Mouse (Mus musculus) G1E-ER4 (cell line): ENCODE results near the gene Guca2b. TPM values are rescaled to one million over a fixed set of nuclear protein-coding genes. Genes with fewer than 3 reads are reported as not detected.

Experiments
- GATA1 ChIP-seq: IDR thresholded peaks from one replicate; pipeline ENCODE4 v1.8.0; 2012; ENCODE audit warnings: low read length, inconsistent platforms
- polyA plus RNA-seq: library from polyadenylated mRNA; stranded (reverse); fragments of >175 nt; gene quantifications from 2 replicates; pipeline ENCODE4 v1.2.3, GENCODE M21; 2012

The Guca2b gene
- polyA plus RNA-seq, 1 experiment: not detected

DNA sequence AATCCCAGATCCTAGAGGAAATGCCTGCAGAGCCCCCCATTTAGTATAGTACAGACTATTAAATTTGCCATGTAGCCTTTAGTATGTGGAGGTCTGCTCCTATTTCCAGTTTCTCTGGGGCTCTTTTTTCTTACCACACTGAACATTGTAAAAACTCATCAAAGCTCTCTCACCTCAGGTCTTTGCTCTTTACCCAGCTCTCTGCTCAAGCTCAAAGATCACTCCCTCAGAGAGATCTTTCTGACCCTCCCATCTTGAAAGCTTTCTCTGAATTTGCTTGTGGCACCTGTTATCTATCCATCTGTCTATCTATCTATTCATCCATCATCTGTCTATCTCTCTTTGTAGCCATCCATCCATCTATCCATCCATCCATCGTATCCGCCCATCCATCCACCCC lies 6.4 kb upstream of the Guca2b start:
- no peak for TF ChIP-seq GATA1

DNA sequence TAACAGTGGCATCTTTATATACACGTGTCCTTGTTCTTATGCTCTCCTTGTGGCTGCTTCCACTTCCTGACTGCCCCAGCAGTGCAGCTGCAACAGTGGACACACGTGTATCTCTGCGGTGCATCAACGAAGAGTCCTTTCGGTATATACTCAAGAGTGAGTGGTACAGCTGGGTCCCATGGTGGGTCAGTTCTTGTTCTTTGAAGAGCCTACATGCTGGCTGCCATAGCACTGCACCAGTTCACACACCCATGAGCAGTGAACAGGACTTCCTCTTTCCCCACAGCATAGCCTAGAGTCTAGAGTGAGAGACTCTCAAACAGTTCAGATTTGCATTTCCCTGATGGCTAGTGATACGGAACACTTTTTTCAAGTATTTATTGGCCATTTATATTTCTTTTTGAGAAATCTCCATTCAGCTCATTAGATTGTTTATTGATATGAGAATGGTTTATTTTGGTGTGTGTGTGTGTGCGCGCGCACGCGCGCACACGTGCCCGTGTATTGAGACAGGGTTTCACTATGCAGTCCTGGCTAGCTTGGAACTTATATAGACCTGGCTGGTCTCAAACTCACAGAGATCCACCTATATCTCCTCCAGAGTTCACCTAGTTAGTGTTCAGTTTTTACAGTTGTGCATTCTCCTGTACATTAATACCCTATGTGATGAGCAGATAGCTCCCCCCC lies 4.8 kb upstream of the Guca2b start:
- TF ChIP-seq GATA1: no peak

DNA sequence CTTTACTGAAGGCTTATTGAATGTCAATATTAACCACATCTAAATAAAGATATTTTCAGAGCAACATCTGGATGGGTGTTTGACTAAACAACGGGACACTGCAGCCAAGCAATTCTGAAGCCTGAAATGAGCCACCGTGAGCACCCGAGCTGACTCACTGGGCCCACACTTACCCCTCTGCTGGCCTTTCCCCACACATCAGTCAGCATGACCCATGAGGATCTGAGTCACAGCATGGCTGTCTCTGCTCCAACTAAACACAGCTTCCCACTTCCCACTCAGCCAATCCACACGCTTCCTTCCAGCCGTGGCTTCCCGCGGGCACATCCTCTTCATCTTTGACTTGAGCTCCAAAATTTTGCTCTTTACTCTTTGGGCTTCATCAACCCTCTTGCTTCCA lies 4.2 kb upstream of the Guca2b start:
- TF ChIP-seq GATA1: no peak

DNA sequence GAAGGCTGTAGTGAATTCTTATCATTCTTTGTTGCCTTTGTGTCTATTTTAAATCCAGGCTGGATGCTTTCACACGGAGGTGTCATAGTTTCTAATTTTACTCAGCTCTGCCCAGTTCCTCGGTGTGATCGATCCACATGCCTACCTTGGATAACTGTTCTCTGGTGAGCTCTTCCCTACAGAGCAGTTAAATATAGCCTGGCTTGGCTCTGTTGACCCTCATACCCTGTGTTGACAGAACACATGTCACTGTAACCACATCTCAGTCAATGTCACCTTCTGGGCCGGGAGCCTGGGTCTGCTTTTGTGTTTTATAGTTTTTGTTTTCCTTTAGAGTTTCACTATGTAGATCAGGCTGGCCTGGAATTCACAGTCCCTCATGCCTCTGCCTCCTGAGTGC lies 3.4 kb upstream of the Guca2b start:
- TF ChIP-seq GATA1: no peak

DNA sequence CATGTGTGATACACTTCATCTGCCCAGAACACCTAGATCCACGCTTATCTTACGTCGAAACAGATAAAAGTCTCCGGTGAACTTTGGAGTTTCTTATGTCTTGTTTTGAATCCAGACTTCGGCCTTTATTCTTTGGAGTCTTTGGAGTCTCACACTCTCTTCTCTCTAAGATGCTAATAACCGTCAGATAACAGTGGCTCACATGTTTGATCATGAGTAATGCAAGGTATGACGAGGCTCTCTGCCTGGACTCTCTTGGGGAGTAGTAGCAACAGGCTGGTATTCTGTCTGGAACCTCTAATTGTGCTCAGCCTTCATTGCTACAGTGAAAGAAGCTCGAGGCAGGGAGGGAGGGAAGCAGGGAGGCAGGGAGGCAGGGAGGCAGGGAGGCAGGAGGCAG lies 1.3 kb upstream of the Guca2b start:
- no peak for TF ChIP-seq GATA1

DNA sequence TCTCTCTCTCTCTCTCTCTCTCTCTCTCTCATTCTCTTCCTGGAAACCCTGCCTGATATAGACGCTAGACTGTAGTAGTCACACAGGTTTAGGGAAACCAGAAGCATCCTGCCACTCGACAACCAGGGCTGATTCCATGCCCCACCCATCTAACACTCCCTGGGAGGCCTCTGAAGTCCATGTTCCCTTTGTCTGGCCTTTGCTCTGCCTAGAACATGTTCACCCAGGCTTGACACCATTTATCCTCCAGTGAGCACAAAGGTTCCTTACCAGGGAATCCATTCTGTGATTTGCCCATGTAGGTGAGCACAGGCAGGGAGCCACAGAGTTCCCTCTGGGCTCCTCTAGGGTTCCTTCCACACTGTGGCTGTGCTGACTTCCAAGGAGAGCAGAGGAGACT lies 508 bp downstream of the Guca2b start:
- no peak for TF ChIP-seq GATA1

DNA sequence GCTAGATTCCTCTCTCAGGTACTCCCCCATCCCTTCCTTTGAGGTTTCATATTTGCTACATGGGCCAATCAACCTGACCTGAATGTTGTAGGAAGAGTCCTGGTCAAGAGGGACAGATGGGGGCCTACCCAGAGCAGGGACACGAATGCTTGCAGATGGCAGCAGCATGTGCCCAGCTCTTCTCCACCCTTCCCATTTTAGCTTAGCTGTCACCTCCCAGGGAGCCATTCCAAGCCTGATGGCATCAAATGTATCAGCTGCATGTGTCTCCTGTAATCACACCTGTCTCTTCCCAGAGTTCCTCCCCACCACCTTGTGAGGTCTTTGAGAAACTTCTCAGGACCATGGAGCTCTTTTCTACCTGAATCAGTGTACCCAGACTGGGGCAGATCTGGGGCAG lies 1.7 kb downstream of the Guca2b start:
- no peak for TF ChIP-seq GATA1

DNA sequence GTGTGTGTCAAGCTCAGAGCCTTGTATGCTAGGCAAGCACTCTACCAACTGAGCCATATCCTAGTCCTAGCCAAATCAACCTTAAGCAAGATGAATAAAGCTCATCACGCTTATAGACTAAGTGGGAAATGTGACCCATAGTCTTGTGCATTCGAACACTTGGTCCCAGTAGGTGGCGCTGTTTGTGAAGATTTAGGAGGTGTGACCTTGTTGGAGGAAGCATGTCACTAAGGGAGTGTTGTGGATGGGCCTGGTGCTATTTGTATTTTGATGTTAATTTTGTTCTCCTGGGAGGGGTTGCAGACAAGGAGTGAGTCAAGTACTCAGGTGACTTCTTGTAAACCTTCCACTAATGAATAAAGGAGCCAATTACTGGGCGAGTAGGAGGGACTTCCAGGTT lies 16.1 kb downstream of the Guca2b start:
- TF ChIP-seq GATA1: no peak

DNA sequence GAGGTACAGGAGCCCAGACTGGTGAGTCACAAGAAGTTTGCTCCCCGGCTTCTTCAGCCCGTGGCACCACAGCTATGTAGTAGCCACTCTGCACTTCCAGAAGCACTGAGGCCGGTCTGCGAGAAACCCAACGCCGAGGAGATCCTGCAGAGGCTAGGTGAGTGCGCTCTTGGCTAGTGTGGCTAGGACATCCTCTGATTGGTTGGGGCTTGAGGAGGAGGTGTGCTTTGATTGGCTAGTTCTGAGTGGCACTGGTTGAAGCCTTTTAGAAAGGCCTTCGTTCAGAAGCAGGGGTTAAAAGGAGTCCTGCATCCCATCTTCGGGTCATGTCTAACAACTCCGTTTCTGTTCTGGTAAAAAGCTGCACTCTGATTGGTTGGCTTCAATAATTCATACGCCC lies 20.1 kb downstream of the Guca2b start:
- no peak for TF ChIP-seq GATA1

DNA sequence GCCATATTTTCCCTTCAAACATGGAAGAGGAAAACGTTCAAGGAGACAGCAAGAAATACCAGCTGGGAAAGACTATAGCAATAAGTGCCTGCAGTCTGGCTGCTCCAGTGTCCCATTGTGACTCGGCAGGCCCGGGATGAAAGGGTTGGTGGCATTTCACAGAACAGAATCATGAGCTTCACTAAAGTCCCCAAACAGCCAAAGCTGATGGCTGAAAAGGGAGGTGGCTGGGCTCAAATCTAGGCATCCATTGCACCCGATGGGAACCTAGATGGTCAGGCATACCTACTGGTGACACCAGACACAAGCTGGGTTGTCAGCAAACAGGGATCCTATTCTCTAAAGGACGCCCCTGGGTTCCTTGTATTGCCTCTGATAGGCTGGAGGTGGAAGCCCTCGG lies 20.8 kb downstream of the Guca2b start:
- TF ChIP-seq GATA1: no peak

DNA sequence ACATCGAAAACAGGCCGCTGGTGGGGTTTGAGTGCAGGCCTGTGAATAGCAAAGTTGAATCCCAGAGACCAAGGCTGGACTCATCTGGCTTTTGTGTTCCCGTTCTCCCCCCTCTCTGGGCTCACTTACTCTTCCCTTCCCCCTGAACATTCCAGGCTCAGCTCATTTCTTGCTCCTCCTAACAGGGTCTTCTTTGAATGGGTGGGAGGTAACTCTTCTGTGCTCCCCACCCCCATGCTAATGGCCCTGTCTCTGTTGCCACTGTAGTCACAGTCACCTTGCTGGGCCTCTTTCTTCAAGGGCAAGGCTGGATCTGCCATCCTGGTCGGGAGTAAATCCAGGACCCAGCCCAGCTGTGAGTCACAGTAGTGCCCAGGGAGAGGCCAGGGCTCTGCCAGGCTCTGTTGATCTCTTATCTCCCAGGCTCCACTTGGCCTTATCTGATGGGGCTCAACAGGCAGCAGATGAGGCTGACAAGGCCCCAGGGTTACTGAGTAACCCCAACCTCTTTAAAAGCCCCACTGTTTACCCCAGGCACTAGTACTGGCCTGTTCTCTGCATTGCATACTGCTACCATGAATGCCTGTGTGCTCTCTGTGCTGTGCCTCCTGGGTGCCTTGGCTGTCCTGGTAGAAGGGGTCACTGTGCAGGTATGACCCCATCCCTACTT lies 21.4 kb downstream of the Guca2b start, which contains the start of gene Guca2a:
Gene Guca2a, plus strand, starts transcription at position 529 of the 670 bp plus-strand sequence.
- TF ChIP-seq GATA1: no peak

DNA sequence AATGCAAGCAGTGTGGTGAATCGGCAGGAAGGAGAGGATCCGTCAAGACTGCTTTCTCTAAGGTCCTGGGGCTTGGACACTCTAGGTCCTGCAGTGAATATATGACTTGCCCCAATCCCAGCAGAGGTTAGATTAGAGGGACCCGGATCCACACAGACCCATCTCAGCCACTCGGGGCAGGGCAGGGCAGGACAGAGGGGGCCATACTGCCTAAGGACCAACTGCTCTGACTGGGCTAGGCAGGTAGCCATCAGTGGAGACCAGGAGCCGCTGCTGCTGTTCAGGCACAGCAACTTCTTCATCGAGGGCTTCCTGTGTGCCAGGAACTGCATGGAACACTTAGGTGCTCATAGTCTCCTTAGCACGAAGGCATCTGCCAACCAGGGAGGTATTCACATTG lies 22.0 kb downstream of the Guca2b start:
- no peak for TF ChIP-seq GATA1

DNA sequence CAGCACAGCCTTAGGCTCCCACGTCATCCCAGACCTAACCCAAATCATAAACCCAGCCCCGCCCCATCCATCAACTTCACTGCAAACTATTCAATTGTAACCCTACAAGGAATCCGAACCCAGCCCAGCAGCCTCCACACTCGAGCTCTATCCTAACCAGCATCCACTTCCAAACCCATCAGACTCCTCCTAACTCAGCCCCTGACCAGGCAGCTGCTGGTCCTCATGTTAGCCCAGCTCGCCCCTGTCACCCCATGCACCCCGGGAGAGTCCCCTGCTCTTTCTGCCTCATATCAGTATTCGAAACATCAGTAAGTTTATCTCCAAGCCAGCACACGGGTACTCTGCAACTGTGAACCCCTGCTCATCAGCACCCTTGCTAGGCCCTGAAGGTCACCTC lies 23.1 kb downstream of the Guca2b start:
- TF ChIP-seq GATA1: no peak

DNA sequence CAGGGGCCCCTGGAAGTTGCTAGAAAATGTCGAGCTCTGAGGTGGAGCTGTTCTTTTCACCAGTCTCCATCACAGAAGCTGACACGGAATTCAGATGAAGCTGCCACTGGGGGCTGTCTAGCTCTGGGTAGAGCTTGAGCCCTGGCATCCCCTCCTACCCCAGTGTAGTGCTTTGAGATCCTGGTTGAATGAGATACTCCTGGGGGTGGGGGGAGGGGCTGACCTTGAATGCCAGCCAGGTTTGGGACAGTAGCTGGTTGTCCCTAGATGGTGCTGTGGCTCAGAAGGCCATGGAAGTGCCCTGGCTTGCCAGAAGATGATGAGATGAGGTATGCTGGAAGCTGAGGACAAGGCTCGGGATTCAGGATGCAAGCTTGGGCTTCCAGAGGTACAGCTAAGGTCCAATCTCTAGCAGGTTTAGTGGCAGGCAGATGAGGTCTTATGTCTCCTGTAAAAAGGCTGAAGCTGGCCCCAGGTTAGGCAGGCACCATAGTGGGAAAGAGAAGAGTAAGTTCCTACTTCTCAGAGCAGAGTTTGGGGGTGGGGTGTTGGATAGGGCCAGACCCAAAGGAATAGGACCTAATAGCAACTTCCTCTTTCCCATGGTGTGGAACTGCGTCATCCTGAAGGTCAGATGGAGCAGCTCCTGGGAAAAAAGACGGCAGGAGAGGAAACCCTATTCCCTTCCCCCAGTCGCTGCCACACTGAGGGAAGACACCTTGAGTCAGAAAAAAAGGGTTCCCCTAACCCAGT lies 23.7 kb downstream of the Guca2b start:
- no peak for TF ChIP-seq GATA1

DNA sequence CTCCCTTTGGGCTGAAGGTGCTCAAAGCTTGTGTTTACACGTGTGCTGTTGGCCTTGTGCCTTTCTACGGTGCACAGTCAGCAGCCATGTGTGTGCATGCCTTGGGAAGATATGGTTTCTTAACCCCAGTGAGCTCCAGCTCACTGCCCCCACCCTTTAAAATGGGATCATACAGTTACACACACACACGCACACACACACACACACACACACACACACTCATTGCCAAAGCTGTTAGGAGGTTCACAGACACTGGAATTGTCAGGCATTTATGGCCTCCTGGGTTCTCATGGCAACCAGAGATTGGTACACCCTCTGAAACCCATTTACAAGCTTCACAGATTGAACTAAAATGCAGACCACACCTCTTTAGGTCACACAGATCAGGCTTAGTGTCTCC lies 24.8 kb downstream of the Guca2b start:
- no peak for TF ChIP-seq GATA1

DNA sequence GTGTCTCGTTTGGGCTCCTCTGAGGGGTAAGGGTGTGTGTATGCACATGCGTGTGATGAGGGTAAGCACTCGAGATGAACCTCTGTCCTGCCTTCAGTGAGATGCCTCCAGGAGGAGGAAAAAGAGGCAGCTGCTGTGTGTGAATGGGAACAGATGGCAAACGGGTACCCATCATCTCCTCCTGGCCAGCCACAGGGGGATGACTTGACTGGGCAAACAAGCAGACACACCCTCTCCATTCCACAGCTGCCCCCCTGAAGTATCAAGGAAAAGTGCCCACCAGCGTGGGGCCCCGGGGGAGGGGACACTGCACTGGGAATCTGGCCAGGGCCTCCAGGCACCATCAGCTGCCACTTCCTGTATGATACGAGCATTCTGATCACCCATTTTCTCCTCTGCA lies 25.4 kb downstream of the Guca2b start:
- TF ChIP-seq GATA1: no peak

DNA sequence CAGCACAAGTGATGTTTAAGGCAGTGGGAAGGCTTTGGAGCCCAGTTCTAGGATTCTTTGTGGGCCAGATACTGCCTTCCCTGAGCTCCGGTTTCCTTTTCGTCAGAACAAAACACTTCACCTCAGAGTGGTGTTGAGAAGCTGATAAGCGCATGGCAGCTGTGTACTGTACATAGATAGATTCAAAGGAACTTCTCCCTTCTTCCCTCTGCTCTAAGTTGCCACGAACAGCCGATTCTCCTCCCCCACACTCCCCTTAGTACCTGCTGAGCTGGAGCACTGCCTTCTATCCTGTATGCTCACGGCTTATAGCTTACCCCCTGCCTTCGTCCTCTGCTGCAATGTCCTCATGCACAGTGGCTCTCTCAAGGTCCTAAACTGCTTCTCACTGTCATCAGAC lies 26.0 kb downstream of the Guca2b start:
- TF ChIP-seq GATA1: no peak
